Comparison of ENCODE assay signal across 8 mouse cellular contexts in the genomic region with DNA sequence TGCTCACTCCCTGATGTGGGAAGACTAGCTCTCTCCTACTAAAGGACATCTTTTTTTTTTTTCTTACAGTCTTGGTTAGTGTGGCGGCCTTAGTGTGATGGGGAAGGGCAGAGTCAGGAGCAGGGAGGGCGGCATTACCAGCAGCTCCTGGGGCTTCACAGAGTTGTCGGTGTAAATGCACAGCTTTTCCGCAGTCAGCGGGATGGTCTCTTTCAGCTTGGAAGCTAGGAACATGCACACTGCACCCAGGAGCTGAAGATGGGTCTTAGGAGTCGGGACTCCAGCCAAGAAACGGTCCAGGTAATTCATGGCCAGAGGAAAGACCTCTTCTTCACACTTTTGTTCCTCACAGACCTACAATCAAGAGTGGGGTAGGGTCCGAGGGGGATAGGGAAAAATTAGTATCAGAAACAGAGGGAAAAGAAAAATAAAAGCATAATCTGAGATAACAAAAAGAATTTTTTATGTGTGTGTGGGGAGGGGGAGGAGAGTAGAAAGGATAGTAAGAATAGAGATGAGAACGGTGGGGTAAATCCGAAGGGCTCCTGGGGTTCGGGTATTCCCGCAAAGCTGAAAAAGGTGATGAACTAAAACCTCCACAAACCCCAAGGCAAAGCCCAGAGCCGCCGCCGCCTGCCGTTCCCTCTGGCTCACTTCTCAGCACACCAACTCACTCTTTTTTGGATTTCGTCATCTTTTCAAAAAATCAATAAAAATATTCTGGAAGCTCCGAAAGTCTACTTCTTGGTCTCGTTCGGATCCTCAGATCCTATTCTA. TPM values are rescaled to one million over a fixed set of nuclear protein-coding genes. Genes with fewer than 3 reads are reported as not detected.
DNase-seq lines count a peak whose midpoint lies in the region; ATAC-seq and TF ChIP-seq lines count a peak whose summit lies in the region.

No protein-coding gene starts in this region.

- TF ChIP-seq POLR2A in limb, embryonic 14.5 days (IDR thresholded peaks at IDR 0.05; ENCODE audit: borderline replicate concordance, extremely low read depth, insufficient read depth, insufficient read length) = no peak

- DNase-seq in layer of hippocampus, adult 2 months (ENCODE audit: low spot score in 2 of 2) = no peak
- DNase-seq in layer of hippocampus, adult 11-12 months (ENCODE audit: low spot score) = no peak
- DNase-seq in adrenal gland, postnatal 36 days = peak; percentile 52 to 67
- DNase-seq in limb, embryonic 14.5 days (ENCODE audit: low spot score) = no peak
- DNase-seq in neural tube, embryonic 11.5 days (ENCODE audit: low spot score) = peak; percentile 42
- no peak for DNase-seq in urinary bladder, postnatal 25 days (ENCODE audit: low spot score)
- DNase-seq in urinary bladder, postnatal 10 days (ENCODE audit: low spot score) = no peak

- WGBS in heart, embryonic 13.5 days = 8% methylated on average over 20 of the region's 20 CpGs
- 3% methylated on average over 20 of the region's 20 CpGs for WGBS in limb, embryonic 14.5 days
- WGBS in neural tube, embryonic 11.5 days = 1% methylated on average over 20 of the region's 20 CpGs

- peak; percentile 19 for TF ChIP-seq CTCF in layer of hippocampus, adult 2 months (conservative IDR thresholded peaks at IDR 0.05)

- peak overlapping the region; percentile 87 for H3K4me2 ChIP-seq in heart, embryonic 13.5 days
- peak overlapping the region; percentile 95 for H3K4me2 ChIP-seq in limb, embryonic 14.5 days (replicated peaks; ENCODE audit: low read depth, low read length, severe bottlenecking)
- peak overlapping the region; percentile 94 for H3K4me2 ChIP-seq in neural tube, embryonic 11.5 days (ENCODE audit: low read depth)

- H3K27ac ChIP-seq in layer of hippocampus, adult 2 months = peak overlapping the region; percentile 94
- peak overlapping the region; percentile 88 for H3K27ac ChIP-seq in heart, embryonic 13.5 days (replicated peaks)
- peak overlapping the region; percentile 94 for H3K27ac ChIP-seq in limb, embryonic 14.5 days (replicated peaks; ENCODE audit: low read depth, low read length)
- peak overlapping the region; percentile 40; the same call in 1 of the 2 replicates for H3K27ac ChIP-seq in neural tube, embryonic 11.5 days (ENCODE audit: low read depth, low read length)

- H3K9me3 ChIP-seq in heart, embryonic 13.5 days = no peaks in the 10 kb centered on the region
- no peaks in the 10 kb centered on the region for H3K9me3 ChIP-seq in limb, embryonic 14.5 days (ENCODE audit: control insufficient read depth, low read length)
- no peaks in the 10 kb centered on the region for H3K9me3 ChIP-seq in neural tube, embryonic 11.5 days (ENCODE audit: control insufficient read depth, low read length)

- H3K4me1 ChIP-seq in heart, embryonic 13.5 days = peaks cover 63% of the 10 kb centered on the region
- peaks cover 34% of the 10 kb centered on the region for H3K4me1 ChIP-seq in limb, embryonic 14.5 days (ENCODE audit: control insufficient read depth, insufficient read depth, low read length)
- H3K4me1 ChIP-seq in neural tube, embryonic 11.5 days (ENCODE audit: control insufficient read depth, insufficient read depth, low read length) = peaks cover 23% of the 10 kb centered on the region

- H3K27me3 ChIP-seq in heart, embryonic 13.5 days (replicated peaks) = no peaks in the 10 kb centered on the region
- no peaks in the 10 kb centered on the region for H3K27me3 ChIP-seq in limb, embryonic 14.5 days (ENCODE audit: control insufficient read depth, insufficient read depth, low read length)
- H3K27me3 ChIP-seq in neural tube, embryonic 11.5 days (ENCODE audit: control insufficient read depth, insufficient read depth, low read length) = peaks cover 14% of the 10 kb centered on the region

- H3K4me3 ChIP-seq in layer of hippocampus, adult 2 months = peak overlapping the region; percentile 75
- peak overlapping the region; percentile 92 for H3K4me3 ChIP-seq in heart, embryonic 13.5 days
- peak overlapping the region; percentile 87 for H3K4me3 ChIP-seq in limb, embryonic 14.5 days (replicated peaks; ENCODE audit: low read length)
- peak overlapping the region; percentile 68 for H3K4me3 ChIP-seq in neural tube, embryonic 11.5 days (ENCODE audit: low read depth, low read length)

- H3K36me3 ChIP-seq in heart, embryonic 13.5 days = peaks cover 42% of the 10 kb centered on the region
- H3K36me3 ChIP-seq in limb, embryonic 14.5 days (ENCODE audit: control insufficient read depth, insufficient read depth, low read length) = peaks cover 35% of the 10 kb centered on the region
- no peaks in the 10 kb centered on the region; the same call in 1 of the 2 replicates for H3K36me3 ChIP-seq in neural tube, embryonic 11.5 days (ENCODE audit: control insufficient read depth, insufficient read depth, low read length)

- peak overlapping the region; percentile 98 for H3K9ac ChIP-seq in heart, embryonic 13.5 days
- peak overlapping the region; percentile 97 for H3K9ac ChIP-seq in limb, embryonic 14.5 days (ENCODE audit: low read depth, low read length, severe bottlenecking)
- peak overlapping the region; percentile 96 for H3K9ac ChIP-seq in neural tube, embryonic 11.5 days (ENCODE audit: low read length)

- ATAC-seq in heart, embryonic 13.5 days (ENCODE audit: extremely low read depth, insufficient number of reproducible peaks, low FRiP score, low TSS enrichment) = no peak
- ATAC-seq in limb, embryonic 14.5 days (ENCODE audit: low FRiP score, low read depth) = no peak
- ATAC-seq in neural tube, embryonic 11.5 days (ENCODE audit: insufficient read depth, low FRiP score, low TSS enrichment) = no peak

RNA-seq across cellular contexts. Expression of a gene that starts 3.3 kb away (rescaled TPM):
- 100 to 1,000 TPM; 116 to 142 TPM for total RNA-seq in layer of hippocampus, adult 2 months (2021)
- 100 to 1,000 TPM; 366 to 550 TPM for total RNA-seq in adrenal gland, postnatal 36 days (2021)
- polyA plus RNA-seq in heart, embryonic 13.5 days (2015; fragmentation: Nextera tagmentation; extraction: Ambion mirVana) = 583 and 638 TPM in 2 replicates
- polyA plus RNA-seq in limb, embryonic 14.5 days (2012; rRNA removed) = 143 and 170 TPM in 2 replicates
- 1,147 and 1,270 TPM in 2 replicates for polyA plus RNA-seq in limb, embryonic 14.5 days (2014; fragmentation: Nextera tagmentation; extraction: Ambion mirVana)
- 934 and 952 TPM in 2 replicates for polyA plus RNA-seq in neural tube, embryonic 11.5 days (2014; fragmentation: Nextera tagmentation; extraction: Ambion mirVana)

RNA-seq across cellular contexts. Expression of a gene that starts 39.4 kb away (rescaled TPM):
- total RNA-seq in layer of hippocampus, adult 2 months (2021) = 10 to 100 TPM; 25.6 to 27.3 TPM
- total RNA-seq in adrenal gland, postnatal 36 days (2021) = 10 to 100 TPM; 18.4 to 22.3 TPM
- 7.6 and 8.1 TPM in 2 replicates for polyA plus RNA-seq in heart, embryonic 13.5 days (2015; fragmentation: Nextera tagmentation; extraction: Ambion mirVana)
- 3.4 and 4.1 TPM in 2 replicates for polyA plus RNA-seq in limb, embryonic 14.5 days (2012; rRNA removed)
- polyA plus RNA-seq in limb, embryonic 14.5 days (2014; fragmentation: Nextera tagmentation; extraction: Ambion mirVana) = 3.2 and 3.3 TPM in 2 replicates
- polyA plus RNA-seq in neural tube, embryonic 11.5 days (2014; fragmentation: Nextera tagmentation; extraction: Ambion mirVana) = 7.3 and 7.8 TPM in 2 replicates

Comparison
In these comparisons a context has a peak if more than half of its experiments do, and no peak if none do; other contexts are left out.
1. DNase-seq: peak in adrenal gland, postnatal 36 days (2 of 2) and neural tube, embryonic 11.5 days (single experiment); none in layer of hippocampus, adult 2 months (0 of 2), layer of hippocampus, adult 11-12 months (single experiment), limb, embryonic 14.5 days (single experiment), urinary bladder, postnatal 25 days (single experiment) and urinary bladder, postnatal 10 days (single experiment).
2. H3K27ac ChIP-seq: peak in every context shown above with its lines; median percentile 94 in layer of hippocampus, adult 2 months; 94 in limb, embryonic 14.5 days; 88 in heart, embryonic 13.5 days; 40 in neural tube, embryonic 11.5 days.
3. Peak in every context shown above with its lines, with median percentiles within 50 percentile points of each other: H3K4me3 ChIP-seq, H3K4me2 ChIP-seq and H3K9ac ChIP-seq.